Mouse (Mus musculus) lung, postnatal 0 days (tissue): ENCODE results near the gene Gk5. TPM values are rescaled to one million over a fixed set of nuclear protein-coding genes. Genes with fewer than 3 reads are reported as not detected.

Source experiments
- ATAC-seq: fragments of 200-750 bp; cut with Nextera tagmentation; 2 replicates; pipeline ENCODE4 v1.8.0; 2017; ENCODE audit warnings: moderate library complexity
- DNase-seq: peaks from one replicate; pipeline ENCODE4 v3.0.0-alpha.2; 2016; ENCODE audit warnings: low spot score
- H3K27ac ChIP-seq: fragments of 300-500 bp; sonication (generic); 2 replicates; pipeline ENCODE4 v1.5.1; 2014; ENCODE audit warnings: antibody characterized with exemption, mild to moderate bottlenecking, low read length, mixed read lengths
- H3K27me3 ChIP-seq: fragments of 300-500 bp; sonication (generic); replicated peaks from 2 replicates; pipeline ENCODE4 v1.6.1; 2014; ENCODE audit warnings: low read length, mixed read lengths; ENCODE audit not compliant: insufficient read depth
- H3K36me3 ChIP-seq: fragments of 300-500 bp; sonication (generic); 2 replicates; pipeline ENCODE4 v1.6.1; 2014; ENCODE audit warnings: low read length, mixed read lengths; ENCODE audit not compliant: insufficient read depth
- H3K4me1 ChIP-seq: fragments of 300-500 bp; sonication (generic); 2 replicates; pipeline ENCODE4 v1.6.1; 2014; ENCODE audit warnings: antibody characterized with exemption, low read depth, low read length, mixed read lengths; ENCODE audit not compliant: insufficient read depth
- H3K4me2 ChIP-seq: fragments of 300-500 bp; sonication (generic); replicated peaks from 2 replicates; pipeline ENCODE4 v1.6.1; 2014; ENCODE audit warnings: low read depth, mild to moderate bottlenecking, low read length, moderate library complexity, mixed read lengths
- H3K4me3 ChIP-seq: fragments of 300-500 bp; sonication (generic); 2 replicates; pipeline ENCODE4 v1.5.1; 2014; ENCODE audit warnings: low read depth, low read length
- H3K9ac ChIP-seq: fragments of 300-500 bp; sonication (generic); replicated peaks from 2 replicates; pipeline ENCODE4 v1.6.1; 2014; ENCODE audit warnings: low read depth, mild to moderate bottlenecking
- H3K9me3 ChIP-seq: fragments of 300-500 bp; sonication (generic); 2 replicates; pipeline ENCODE4 v1.6.1; 2016; ENCODE audit warnings: low read length, mixed read lengths
- CTCF ChIP-seq: IDR thresholded peaks from 2 replicates; pipeline ENCODE4 v1.5.1; 2016; ENCODE audit warnings: antibody characterized with exemption, mild to moderate bottlenecking
- EP300 ChIP-seq: IDR thresholded peaks from 2 replicates; pipeline ENCODE4 v1.6.1; 2016; ENCODE audit warnings: antibody characterized with exemption, mild to moderate bottlenecking, control low read depth
- WGBS: fragments of 180-500 bp; shearing (Covaris S2); extraction: QIAGEN DNeasy Blood & Tissue Kit; methylation state at CpG from one replicate; pipeline ENCODE4 v1.1.7; 2014; 5-methylcytosine and 5-hydroxymethylcytosine counted together
- polyA plus RNA-seq: library from polyadenylated mRNA; unstranded; fragments of >200 nt; fragmentation: Nextera tagmentation; extraction: Ambion mirVana; gene quantifications from 2 replicates; pipeline ENCODE4 v1.2.1, GENCODE M21; 2015

The Gk5 gene
- polyA plus RNA-seq, 1 experiment from 2014 or later, result 2.5 TPM

- Histone ChIP-seq H3K27ac (no peak overlapping the region), H3K36me3 (no peaks in the 10 kb centered on the region), H3K4me3 (no peak overlapping the region), H3K4me1 (no peaks in the 10 kb centered on the region), H3K9me3 (no peaks in the 10 kb centered on the region), H3K9ac (no peak overlapping the region), H3K27me3 (no peaks in the 10 kb centered on the region), H3K4me2 (no peak overlapping the region)
- DNase-seq (no peak), ATAC-seq (no peak)
- WGBS, result 77% methylated on average over 3 of the region's 3 CpGs
- TF ChIP-seq EP300, result no peak
- TF ChIP-seq CTCF, result no peak
These were observed 88.3 kb downstream of the Gk5 start for GRCm38 (mm10) chr9:96207428-96207827.

GRCm38 (mm10) chr9:96213036-96213645, 94.0 kb downstream of the Gk5 start:
- DNase-seq (no peak), ATAC-seq (no peak)
- Histone ChIP-seq H3K27ac (no peak overlapping the region), H3K4me3 (no peak overlapping the region), H3K36me3 (no peaks in the 10 kb centered on the region), H3K4me2 (no peak overlapping the region), H3K9me3 (no peaks in the 10 kb centered on the region), H3K9ac (no peak overlapping the region), H3K27me3 (no peaks in the 10 kb centered on the region), H3K4me1 (no peaks in the 10 kb centered on the region)
- TF ChIP-seq EP300 (no peak), CTCF (no peak)
- WGBS, result 87% methylated on average over 3 of the region's 3 CpGs

- no peak for ATAC-seq
- Histone ChIP-seq H3K27me3 (no peaks in the 10 kb centered on the region), H3K9ac (no peak overlapping the region), H3K4me2 (no peak overlapping the region), H3K4me1 (no peaks in the 10 kb centered on the region), H3K36me3 (no peaks in the 10 kb centered on the region), H3K4me3 (no peak overlapping the region), H3K9me3 (no peaks in the 10 kb centered on the region), H3K27ac (no peak overlapping the region)
- 93% methylated on average over 2 of the region's 2 CpGs for WGBS
- no peak for DNase-seq
- no peak for TF ChIP-seq CTCF
- TF ChIP-seq EP300, result no peak
These were observed 95.0 kb downstream of the Gk5 start for GRCm38 (mm10) chr9:96214171-96214570.

GRCm38 (mm10) chr9:96217299-96217698, 98.1 kb downstream of the Gk5 start:
- no peaks in the 10 kb centered on the region for H3K4me1 ChIP-seq
- H3K4me2 ChIP-seq, result no peak overlapping the region

GRCm38 (mm10) chr9:96217799-96218198, 98.6 kb downstream of the Gk5 start:
- no peaks in the 10 kb centered on the region for H3K27me3 ChIP-seq
- no peak for ATAC-seq

More at GRCm38 (mm10) chr9:96217299-96217698, 98.1 kb downstream of the Gk5 start:
- no peak for ATAC-seq
- Histone ChIP-seq H3K27ac (no peak overlapping the region), H3K4me3 (no peak overlapping the region), H3K9me3 (no peaks in the 10 kb centered on the region), H3K9ac (no peak overlapping the region), H3K27me3 (no peaks in the 10 kb centered on the region), H3K36me3 (no peaks in the 10 kb centered on the region)
- TF ChIP-seq CTCF (no peak), EP300 (no peak)
- no peak for DNase-seq
- 96% methylated on average over 1 of the region's 1 CpGs for WGBS

GRCm38 (mm10) chr9:96219114-96219669, 100.0 kb downstream of the Gk5 start:
- H3K27ac ChIP-seq, result no peak overlapping the region
- ATAC-seq, result no peak
- H3K4me3 ChIP-seq, result no peak overlapping the region
- H3K4me2 ChIP-seq, result no peak overlapping the region
- H3K9me3 ChIP-seq, result no peaks in the 10 kb centered on the region
- WGBS, result 72% methylated on average over 2 of the region's 2 CpGs
- DNase-seq, result no peak
- TF ChIP-seq CTCF (no peak), EP300 (no peak)
- H3K27me3 ChIP-seq, result no peaks in the 10 kb centered on the region
- H3K9ac ChIP-seq, result no peak overlapping the region
- H3K4me1 ChIP-seq, result no peaks in the 10 kb centered on the region
- no peaks in the 10 kb centered on the region for H3K36me3 ChIP-seq

More at GRCm38 (mm10) chr9:96217799-96218198, 98.6 kb downstream of the Gk5 start:
- no peak overlapping the region for H3K27ac ChIP-seq
- no peaks in the 10 kb centered on the region for H3K36me3 ChIP-seq
- TF ChIP-seq CTCF (peak; percentile 52), EP300 (no peak)
- H3K4me2 ChIP-seq, result no peak overlapping the region
- H3K4me1 ChIP-seq, result no peaks in the 10 kb centered on the region
- no peaks in the 10 kb centered on the region for H3K9me3 ChIP-seq
- H3K4me3 ChIP-seq, result no peak overlapping the region
- DNase-seq, result no peak
- H3K9ac ChIP-seq, result no peak overlapping the region

GRCm38 (mm10) chr9:96220419-96220818, 101.3 kb downstream of the Gk5 start:
- DNase-seq (no peak), ATAC-seq (no peak)
- Histone ChIP-seq H3K4me2 (no peak overlapping the region), H3K27ac (no peak overlapping the region), H3K36me3 (no peaks in the 10 kb centered on the region), H3K4me1 (no peaks in the 10 kb centered on the region), H3K9ac (no peak overlapping the region), H3K9me3 (no peaks in the 10 kb centered on the region), H3K27me3 (no peaks in the 10 kb centered on the region), H3K4me3 (no peak overlapping the region)
- TF ChIP-seq EP300 (no peak), CTCF (no peak)
